Mouse (Mus musculus) layer of hippocampus, postnatal 25 days (tissue): ENCODE results near the gene Spata46. TPM values are rescaled to one million over a fixed set of nuclear protein-coding genes. Genes with fewer than 3 reads are reported as not detected.

ENCODE experiments used
- DNase-seq, 2 experiments: peaks; one replicate each; pipeline ENCODE4 v3.0.0; 2022; ENCODE audit warnings: mixed read lengths in 2 of 2, low spot score in 1 of 2; ENCODE audit errors: extremely low spot score in 1 of 2
- total RNA-seq, 2 experiments: library from RNA; stranded (reverse); gene quantifications; 2 replicates each; pipeline ENCODE4 v1.2.3; 2021

Spata46 gene
- total RNA-seq, 2 experiments from 2014 or later = not detected

DNA sequence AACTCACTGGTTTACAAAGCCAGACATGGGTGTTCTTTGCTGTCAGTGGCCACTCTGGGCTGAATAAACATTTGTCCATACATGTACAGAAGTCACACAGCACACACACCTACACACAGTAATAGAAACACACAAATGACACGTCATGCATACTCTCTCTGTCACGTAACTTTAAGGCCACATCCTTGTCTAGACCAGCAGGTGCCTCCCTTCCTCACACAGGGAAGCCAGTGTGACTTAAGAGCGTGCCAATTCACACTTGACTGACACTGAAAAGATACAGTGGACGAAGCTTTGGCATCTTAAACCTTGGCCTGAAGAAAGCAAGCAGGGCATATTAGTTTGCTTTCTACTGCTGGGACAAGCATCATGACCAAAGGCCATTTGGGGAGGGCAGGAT lies 24.2 kb downstream of the Spata46 start:
- no peak for DNase-seq

DNA sequence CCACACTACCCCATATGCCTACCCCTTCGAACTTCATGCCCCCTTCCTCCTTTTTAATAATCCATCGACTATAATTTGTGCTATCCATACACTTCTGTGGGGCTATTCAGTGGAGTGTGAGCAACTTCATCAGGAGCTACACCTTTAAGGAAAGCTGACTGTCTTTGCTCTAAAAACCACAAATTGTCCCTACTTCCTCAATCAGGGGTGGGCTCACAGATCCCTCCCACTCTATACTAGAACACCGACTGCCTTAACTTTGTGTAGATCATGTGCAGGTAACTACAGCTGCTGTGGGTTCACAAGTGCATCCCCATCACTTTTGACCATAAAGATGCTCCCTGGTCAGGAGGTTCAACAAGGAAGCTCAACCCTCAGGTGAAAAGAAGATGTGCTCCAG lies 31.3 kb downstream of the Spata46 start:
- DNase-seq = no peak

DNA sequence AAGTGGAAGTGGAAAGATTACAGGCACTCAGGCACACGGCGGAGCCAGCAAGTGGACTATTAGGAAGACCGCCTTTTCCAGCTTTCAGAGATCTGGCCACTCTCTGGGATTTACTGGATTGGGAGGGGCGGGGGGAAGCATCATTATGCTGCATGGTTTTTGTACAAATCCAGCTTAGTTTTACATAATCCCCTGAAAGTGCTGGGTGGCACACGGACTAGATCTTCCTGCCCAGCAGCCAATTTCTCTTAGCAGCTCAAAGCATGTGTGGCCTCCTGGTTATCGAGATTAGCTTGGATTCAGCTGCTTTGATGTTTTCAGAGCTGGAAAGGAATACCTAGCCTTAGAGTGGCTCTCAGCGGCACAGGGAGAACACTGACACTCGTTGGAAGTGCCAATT lies 34.5 kb downstream of the Spata46 start:
- DNase-seq = no peak

DNA sequence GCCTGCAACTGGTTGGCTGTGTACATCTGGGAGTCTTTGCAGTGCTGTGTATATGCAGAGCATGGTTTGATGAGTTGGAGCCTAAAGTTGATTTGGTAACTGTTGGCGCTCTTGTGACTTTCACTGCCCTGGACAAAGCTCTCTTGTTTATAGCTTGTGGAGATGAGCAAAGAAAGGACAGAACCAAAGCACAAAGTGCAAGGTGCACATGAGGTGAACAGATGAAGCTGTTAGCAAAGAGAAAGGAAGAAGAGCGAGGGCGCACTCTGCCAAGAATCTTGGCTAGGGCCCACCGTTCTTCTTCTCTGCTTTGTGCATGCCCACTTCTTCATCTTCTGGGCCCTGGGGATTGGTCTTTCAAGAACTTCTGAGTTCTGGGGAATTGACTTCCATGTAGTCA lies 35.3 kb downstream of the Spata46 start:
- no peak for DNase-seq

DNA sequence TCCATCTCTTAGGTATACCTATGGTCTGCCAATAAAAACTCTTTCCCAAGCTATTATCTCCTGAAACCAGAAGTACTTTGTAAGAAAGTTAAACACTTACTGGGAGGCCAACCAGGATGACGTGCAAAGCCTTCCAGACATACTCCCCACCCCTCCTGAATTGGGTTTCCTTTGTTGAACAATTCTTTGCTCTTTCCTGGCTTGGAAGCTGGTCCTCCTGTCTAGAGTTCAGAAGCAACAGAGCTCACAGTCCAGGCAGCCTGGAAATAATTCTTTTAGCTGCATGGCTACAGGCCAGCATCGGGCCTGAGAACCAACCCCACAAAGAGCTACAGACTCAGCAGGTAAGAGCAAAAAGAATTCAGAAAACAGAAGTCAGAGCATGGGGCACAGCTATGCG lies 37.7 kb downstream of the Spata46 start:
- no peak for DNase-seq

DNA sequence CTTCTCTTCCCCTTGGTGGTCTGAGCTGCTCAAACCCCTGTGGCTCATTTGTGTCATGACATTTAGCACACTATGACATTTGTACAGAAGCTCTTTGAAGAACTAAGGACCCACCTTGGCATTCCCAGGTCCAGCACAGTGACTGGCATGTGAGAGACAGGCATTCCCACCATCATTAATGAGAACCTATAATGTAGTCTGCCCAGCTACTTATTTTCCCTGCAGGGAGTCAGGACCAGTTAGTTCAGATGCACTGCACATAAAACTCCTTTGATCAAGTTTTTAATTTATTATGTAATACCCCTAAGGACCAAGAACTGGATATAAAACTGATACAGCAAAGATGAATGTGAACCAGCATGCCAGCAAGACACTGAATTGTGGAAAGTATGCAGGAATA lies 42.5 kb downstream of the Spata46 start:
- DNase-seq = no peak

DNA sequence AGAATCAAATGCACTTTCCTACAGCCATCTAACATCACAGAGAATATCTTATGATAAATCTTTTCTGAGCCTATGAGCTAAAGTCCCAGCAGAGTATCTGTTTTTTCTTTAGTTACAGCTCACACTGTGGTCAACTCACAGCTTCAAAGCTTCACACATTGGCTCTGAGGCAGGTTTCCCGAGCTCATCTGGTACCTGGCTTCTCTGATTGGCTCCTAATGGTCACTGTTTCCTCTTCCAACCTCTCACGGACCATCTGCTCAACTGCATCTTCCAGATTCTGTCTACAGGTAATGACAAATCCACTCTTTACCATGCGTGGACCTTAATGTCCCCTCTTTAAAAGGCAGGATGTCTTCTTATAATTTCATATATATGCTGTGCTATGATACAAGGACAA lies 44.7 kb downstream of the Spata46 start:
- DNase-seq = no peak

DNA sequence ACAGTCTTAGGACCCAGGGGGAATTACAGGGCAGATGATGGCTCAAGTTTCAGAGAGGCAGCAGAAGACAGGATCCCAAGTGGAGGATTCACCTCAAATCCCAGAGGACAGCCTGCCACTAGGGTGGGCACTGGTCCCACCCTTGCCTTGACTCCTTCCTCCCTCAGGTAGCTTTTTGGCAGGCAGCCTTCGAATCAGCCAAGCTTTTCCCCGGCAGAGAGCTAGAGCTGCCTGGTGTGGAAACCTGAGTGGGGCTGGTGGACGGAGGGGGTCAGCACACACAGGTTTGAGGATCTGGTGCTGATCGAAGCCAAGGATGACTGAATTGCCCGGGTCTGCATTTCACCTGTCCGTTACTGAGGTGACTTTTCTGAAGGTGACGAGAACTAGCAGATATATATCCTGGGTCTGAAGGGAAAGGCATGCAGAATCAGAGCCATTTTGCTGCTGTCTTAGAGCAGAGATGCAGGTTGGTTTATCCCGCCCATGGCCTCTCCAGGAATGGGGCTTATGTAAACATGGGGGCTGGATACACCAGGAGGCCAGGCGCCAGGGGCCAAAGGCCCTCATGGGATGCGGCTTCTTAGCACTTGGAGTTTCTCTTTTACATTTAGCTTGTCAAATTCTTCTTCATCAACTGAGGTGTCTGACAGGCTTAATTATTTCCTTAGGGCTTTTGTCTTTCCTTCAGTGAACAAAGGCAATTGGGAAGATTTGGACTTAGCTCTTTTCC lies 51.7 kb downstream of the Spata46 start:
- DNase-seq = no peak

Other genes starting within 250 kb of the Spata46 start
- 1 to 10 TPM; 4.1 to 4.6 TPM for gene Ddr2, start 198.0 kb upstream of the Spata46 start, total RNA-seq
- gene Uap1, start 133.8 kb upstream of the Spata46 start, total RNA-seq = 10 to 100 TPM; 53.0 to 60.0 TPM
- gene Uhmk1, start 93.4 kb upstream of the Spata46 start, total RNA-seq = 100 to 1,000 TPM; 144 to 145 TPM
- not detected for gene Sh2d1b2, start 76.1 kb upstream of the Spata46 start, total RNA-seq
- not detected for gene Sh2d1b1, start 31.5 kb upstream of the Spata46 start, total RNA-seq
- 1 to 10 TPM; 2.6 to 3.1 TPM for gene Gm7694, start 2.5 kb upstream of the Spata46 start, total RNA-seq